Mouse (Mus musculus) ES-Bruce4 (cell line): Measurements from ENCODE around the gene 6820408C15Rik. TPM values are rescaled to one million over a fixed set of nuclear protein-coding genes. Genes with fewer than 3 reads are reported as not detected.
"Not testable (repeated sequence)": the region's sequence is repeated elsewhere in the genome, so short reads cannot be mapped to it uniquely, and the experiment has no call there.

Experiments
- H3K27ac ChIP-seq: 2 replicates; pipeline ENCODE4 v1.5.1; 2012; ENCODE audit warnings: low read length, inconsistent platforms; ENCODE audit not compliant: insufficient read depth
- H3K27me3 ChIP-seq: 2 replicates; pipeline ENCODE4 v1.6.1; 2012; ENCODE audit warnings: mild to moderate bottlenecking, low read length, inconsistent platforms; ENCODE audit not compliant: control insufficient read depth, poor library complexity, insufficient read depth, severe bottlenecking
- H3K36me3 ChIP-seq: 2 replicates; pipeline ENCODE4 v1.6.1; 2012; ENCODE audit warnings: inconsistent platforms, mild to moderate bottlenecking, low read length, moderate library complexity; ENCODE audit not compliant: control insufficient read depth, poor library complexity, insufficient read depth, severe bottlenecking
- H3K4me1 ChIP-seq: one replicate; pipeline ENCODE4 v1.8.1; 2011; ENCODE audit warnings: low read length; ENCODE audit not compliant: control insufficient read depth, insufficient read depth
- H3K4me3 ChIP-seq: 2 replicates; pipeline ENCODE4 v1.5.1; 2011; ENCODE audit warnings: low read depth, mild to moderate bottlenecking, low read length
- H3K9ac ChIP-seq: 2 replicates; pipeline ENCODE4 v1.6.1; 2012; ENCODE audit warnings: low read depth, mild to moderate bottlenecking, inconsistent platforms; ENCODE audit not compliant: poor library complexity, severe bottlenecking
- H3K9me3 ChIP-seq: replicated peaks from 2 replicates; pipeline ENCODE4 v1.6.1; 2012; ENCODE audit warnings: mild to moderate bottlenecking, low read length, inconsistent platforms; ENCODE audit not compliant: control insufficient read depth, poor library complexity, insufficient read depth, severe bottlenecking
- CTCF ChIP-seq: IDR thresholded peaks from one replicate; pipeline ENCODE4 v1.8.1; 2011; ENCODE audit warnings: low read depth, low read length
- EP300 ChIP-seq: IDR thresholded peaks from 2 replicates; pipeline ENCODE4 v1.6.1; 2011; ENCODE audit warnings: low read depth, low read length; ENCODE audit not compliant: insufficient read depth
- POLR2A ChIP-seq: IDR thresholded peaks from one replicate; pipeline ENCODE4 v1.8.1; 2011; ENCODE audit warnings: low read length; ENCODE audit not compliant: insufficient read depth
- polyA plus RNA-seq: library from polyadenylated mRNA; stranded (reverse); fragments of >200 nt; gene quantifications from 2 replicates; pipeline ENCODE4 v1.2.4, GENCODE M21; 2011; ENCODE audit warnings: low read depth; ENCODE audit not compliant: missing spikeins, insufficient read depth, insufficient read length

6820408C15Rik gene
- polyA plus RNA-seq, 1 experiment = not detected

DNA sequence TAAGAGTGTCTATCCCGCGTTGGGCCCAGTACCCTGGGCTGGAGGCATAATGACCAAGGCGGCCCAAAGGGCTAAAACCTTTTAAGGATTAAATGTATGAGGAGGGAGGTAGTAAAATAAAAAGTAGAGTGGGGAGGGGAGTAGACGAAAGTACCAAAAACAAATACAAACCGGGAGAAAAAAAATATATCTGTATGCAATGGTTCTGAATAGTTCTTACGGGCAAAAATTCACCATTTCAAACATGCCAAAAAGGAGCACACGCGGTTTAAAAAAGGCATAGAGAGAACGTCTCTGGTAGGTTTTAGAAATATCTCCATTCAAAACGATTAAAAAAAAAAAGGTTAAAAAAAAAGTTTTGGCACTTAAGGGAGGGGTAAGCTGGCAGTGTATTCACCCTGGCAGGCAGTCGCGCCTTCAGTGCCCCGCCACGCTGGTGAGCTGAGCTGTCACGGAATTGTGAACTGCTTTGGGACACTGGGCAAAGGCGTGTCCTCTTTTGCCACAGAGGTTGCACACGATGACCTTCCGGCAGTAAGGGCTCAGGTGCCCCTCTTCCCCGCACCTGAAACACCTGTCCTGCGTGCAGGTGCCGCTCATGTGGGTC, 2.1 kb upstream of the 6820408C15Rik start:
- no peak for TF ChIP-seq CTCF
- no peak for TF ChIP-seq POLR2A
- no peak for TF ChIP-seq EP300
- peak overlapping the region; percentile 65 for H3K4me3 ChIP-seq
- no peaks in the 10 kb centered on the region for H3K36me3 ChIP-seq
- peaks cover 2% of the 10 kb centered on the region for H3K4me1 ChIP-seq
- H3K27ac ChIP-seq = no peak overlapping the region
- H3K9me3 ChIP-seq = peaks cover 6% of the 10 kb centered on the region; the same call in 1 of the 2 replicates
- no peaks in the 10 kb centered on the region for H3K27me3 ChIP-seq
- peak overlapping the region; percentile 93 for H3K9ac ChIP-seq

- H3K9ac ChIP-seq = peak overlapping the region; percentile 93
- H3K36me3 ChIP-seq = no peaks in the 10 kb centered on the region
- no peaks in the 10 kb centered on the region for H3K27me3 ChIP-seq
- no peak overlapping the region for H3K27ac ChIP-seq
- TF ChIP-seq CTCF (no peak), POLR2A (no peak), EP300 (no peak)
- H3K4me3 ChIP-seq = peak overlapping the region; percentile 65
- peaks cover 2% of the 10 kb centered on the region for H3K4me1 ChIP-seq
- H3K9me3 ChIP-seq = peaks cover 6% of the 10 kb centered on the region; the same call in 1 of the 2 replicates
Measured at GRCm38 (mm10) chr2:152413765-152414584, 1.4 kb upstream of the 6820408C15Rik start.

GRCm38 (mm10) chr2:152414591-152415165, 709 bp upstream of the 6820408C15Rik start, which contains the start of gene Zcchc3:
Zcchc3 (minus strand) TSS chr2:152415027.
- 0 out of 2 replicates have a peak, but pooled peaks have one; percentile 39 for TF ChIP-seq EP300
- no peak for TF ChIP-seq POLR2A
- H3K36me3 ChIP-seq = no peaks in the 10 kb centered on the region
- H3K9me3 ChIP-seq = peaks cover 6% of the 10 kb centered on the region; the same call in 1 of the 2 replicates
- H3K27ac ChIP-seq = 0 out of 2 replicates have a peak within 1 kb of the TSS, but pooled peaks have one; percentile 42
- H3K27me3 ChIP-seq = no peaks in the 10 kb centered on the region
- peak within 1 kb of the TSS; percentile 65 for H3K4me3 ChIP-seq
- peak within 1 kb of the TSS; percentile 93 for H3K9ac ChIP-seq
- H3K4me1 ChIP-seq = peaks cover 2% of the 10 kb centered on the region

- no peaks in the 10 kb centered on the region for H3K27me3 ChIP-seq
- peak overlapping the region; percentile 93 for H3K9ac ChIP-seq
- H3K36me3 ChIP-seq = no peaks in the 10 kb centered on the region
- peaks cover 6% of the 10 kb centered on the region; the same call in 1 of the 2 replicates for H3K9me3 ChIP-seq
- TF ChIP-seq CTCF (no peak), EP300 (no peak), POLR2A (no peak)
- H3K27ac ChIP-seq = no peak overlapping the region
- H3K4me1 ChIP-seq = no peaks in the 10 kb centered on the region
- no peak overlapping the region for H3K4me3 ChIP-seq
Measured at GRCm38 (mm10) chr2:152415786-152416185, 399 bp downstream of the 6820408C15Rik start.

GRCm38 (mm10) chr2:152427493-152427892, 12.1 kb downstream of the 6820408C15Rik start:
- Histone ChIP-seq H3K27ac (no peak overlapping the region), H3K9me3 (no peaks in the 10 kb centered on the region), H3K4me1 (no peaks in the 10 kb centered on the region), H3K36me3 (no peaks in the 10 kb centered on the region), H3K27me3 (no peaks in the 10 kb centered on the region), H3K9ac (no peak overlapping the region), H3K4me3 (no peak overlapping the region)
- no peak for TF ChIP-seq POLR2A
- TF ChIP-seq CTCF = no peak
- no peak for TF ChIP-seq EP300

DNA sequence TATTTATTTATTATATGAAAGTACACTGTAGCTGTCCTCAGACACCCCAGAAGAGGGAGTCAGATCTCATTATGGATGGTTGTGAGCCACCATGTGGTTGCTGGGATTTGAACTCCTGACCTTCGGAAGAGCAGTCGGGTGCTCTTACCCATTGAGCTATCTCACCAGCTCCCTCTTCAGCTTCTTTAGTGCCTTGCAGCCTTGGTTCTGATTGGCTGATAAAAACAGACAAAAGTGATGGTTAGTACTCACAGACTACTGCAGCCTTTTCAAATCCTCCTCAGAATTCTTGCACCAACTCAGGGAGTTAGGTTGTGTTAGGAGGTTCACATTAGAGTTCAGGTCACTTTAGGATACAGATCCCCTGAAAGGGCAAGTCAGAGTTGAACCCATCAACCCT, 13.1 kb downstream of the 6820408C15Rik start:
- not testable (repeated sequence) for H3K4me1 ChIP-seq, H3K4me3 ChIP-seq, H3K27me3 ChIP-seq, H3K27ac ChIP-seq, H3K36me3 ChIP-seq, H3K9ac ChIP-seq, H3K9me3 ChIP-seq
